Mouse (Mus musculus) olfactory bulb, adult 2 months (tissue): ENCODE results near the gene Smad6.

ENCODE experiments used
- CTCF ChIP-seq: fragments of 200-500 bp; IDR thresholded peaks from 2 replicates; pipeline ENCODE4 v1.5.1; 2012; ENCODE audit warnings: low read depth, mild to moderate bottlenecking, low read length, moderate library complexity; ENCODE audit not compliant: insufficient read depth
- POLR2A ChIP-seq: fragments of 200-500 bp; IDR thresholded peaks from 2 replicates; pipeline ENCODE4 v1.6.1; 2012; ENCODE audit warnings: mild to moderate bottlenecking, low read depth, low read length, moderate library complexity; ENCODE audit not compliant: insufficient read depth

DNA sequence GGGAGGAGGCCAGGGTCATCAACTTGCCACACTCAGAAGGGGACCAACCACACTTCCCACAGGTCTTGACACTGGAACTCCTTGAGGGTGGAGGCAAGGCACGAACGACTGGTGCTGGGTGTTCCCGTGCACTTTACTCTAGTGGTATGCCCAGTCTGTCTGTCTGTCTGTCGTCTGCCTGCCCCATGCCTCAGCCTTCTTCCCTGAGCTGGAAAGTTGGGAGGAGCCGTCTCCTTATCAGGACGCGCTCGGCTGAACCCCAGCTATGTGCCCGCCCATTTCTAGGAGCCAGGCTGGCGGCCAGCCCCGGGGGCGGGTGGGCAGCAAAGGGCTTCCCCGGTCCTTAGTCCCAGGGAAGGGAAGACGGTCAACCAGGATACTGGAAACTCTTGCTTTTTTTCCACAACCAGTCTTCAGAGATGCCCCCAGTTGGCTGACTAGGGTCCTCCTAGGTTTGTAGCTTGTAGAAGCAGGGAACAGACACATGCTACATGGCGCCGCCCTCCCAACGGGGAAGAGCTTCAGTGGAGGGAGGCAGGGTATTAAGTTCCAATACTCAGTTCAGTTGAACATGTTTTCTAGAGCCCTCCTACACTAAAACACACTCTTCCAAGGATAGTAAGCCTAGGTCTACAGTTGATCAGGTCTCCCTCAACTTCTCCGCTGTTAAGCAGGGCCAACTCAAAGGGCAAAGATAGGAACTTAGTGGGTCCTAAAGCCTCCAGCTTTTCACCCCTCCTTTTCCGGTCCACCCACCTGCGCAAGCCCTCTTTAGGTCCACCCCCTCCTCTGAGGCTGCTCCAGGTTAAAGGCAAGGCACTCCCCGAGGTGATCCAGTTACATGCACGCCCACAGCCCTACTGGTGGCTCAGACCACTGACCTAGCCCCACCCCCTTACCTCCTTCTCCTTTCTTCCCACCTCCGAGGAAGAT lies 3.7 kb downstream of the Smad6 start:
- TF ChIP-seq CTCF: no peak
- TF ChIP-seq POLR2A: no peak
